Mouse (Mus musculus): ENCODE measurements around the gene Olfr1282. TPM values are rescaled to one million over a fixed set of nuclear protein-coding genes. Genes with fewer than 3 reads are reported as not detected.
"Not testable (repeated sequence)": the region's sequence is repeated elsewhere in the genome, so short reads cannot be mapped to it uniquely, and the experiment has no call there.

Olfr1282 gene
- not detected for total RNA-seq (2021)

- intact Hi-C loops (cut with DNase I), result no loop called here
- no peak for DNase-seq (ENCODE audit: extremely low spot score in 1 of 2, low spot score in 2 of 2)
These were observed at the start of gene Olfr1282 for GRCm38 (mm10) chr2:111335976-111336375. Gene Olfr1282 (minus strand): TSS chr2:111336076.

GRCm38 (mm10) chr2:111375222-111375621 lies 39.3 kb upstream of the Olfr1282 start, which contains the start of gene Olfr1284:
Gene Olfr1284 (plus strand): TSS chr2:111375522.
- intact Hi-C loops (cut with DNase I), result no loop called here

DNA sequence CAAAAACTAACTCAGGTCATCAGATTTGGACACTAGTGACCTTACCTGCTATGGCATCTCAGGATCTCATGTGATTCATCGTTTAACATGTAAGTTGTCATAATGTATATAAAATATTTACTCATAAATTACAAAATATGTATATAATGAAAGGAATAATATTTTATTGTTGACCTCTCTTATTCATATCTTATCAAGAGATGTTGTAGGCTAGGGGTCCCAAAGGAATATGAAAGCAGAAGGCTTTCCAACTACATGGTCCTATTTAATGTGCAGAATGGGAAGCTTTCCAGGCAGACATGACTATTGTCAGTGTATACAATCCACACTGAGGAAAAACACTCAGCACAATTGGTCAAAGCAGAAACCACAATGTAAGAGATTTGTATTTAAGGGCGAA lies 30.6 kb upstream of the Olfr1282 start, which contains the start of gene Olfr1283:
Gene Olfr1283 (plus strand): TSS at position 301 of the 400 bp plus-strand sequence.
- no peak for DNase-seq (ENCODE audit: extremely low spot score in 1 of 2, low spot score in 2 of 2)
- intact Hi-C loops (cut with DNase I), result no loop called here

More at GRCm38 (mm10) chr2:111375222-111375621, 39.3 kb upstream of the Olfr1282 start, which contains the start of gene Olfr1284:
- no peak for DNase-seq (ENCODE audit: extremely low spot score in 1 of 2, low spot score in 2 of 2)

DNA sequence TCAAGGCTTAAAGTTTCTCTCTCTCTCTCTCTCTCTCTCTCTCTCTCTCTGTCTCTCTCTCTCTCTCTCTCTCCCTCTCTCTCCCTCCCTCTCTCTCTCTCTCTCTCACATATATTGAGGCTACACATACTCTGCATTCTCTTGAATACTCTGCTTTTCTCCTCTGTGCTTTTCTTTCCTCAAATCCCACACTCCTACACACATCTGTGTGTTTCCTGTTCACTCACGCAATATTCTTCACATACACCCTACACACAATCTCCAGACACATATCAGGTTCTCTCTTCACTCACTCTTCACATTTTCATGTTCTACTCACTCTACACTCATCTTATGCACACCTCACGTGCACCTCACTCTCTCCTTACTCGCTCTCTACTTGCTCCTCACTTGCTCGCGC lies 2.2 kb downstream of the Olfr1282 start:
- intact Hi-C loops (cut with DNase I); DNase-seq (ENCODE audit: extremely low spot score in 1 of 2, low spot score in 2 of 2): not testable (repeated sequence)

DNA sequence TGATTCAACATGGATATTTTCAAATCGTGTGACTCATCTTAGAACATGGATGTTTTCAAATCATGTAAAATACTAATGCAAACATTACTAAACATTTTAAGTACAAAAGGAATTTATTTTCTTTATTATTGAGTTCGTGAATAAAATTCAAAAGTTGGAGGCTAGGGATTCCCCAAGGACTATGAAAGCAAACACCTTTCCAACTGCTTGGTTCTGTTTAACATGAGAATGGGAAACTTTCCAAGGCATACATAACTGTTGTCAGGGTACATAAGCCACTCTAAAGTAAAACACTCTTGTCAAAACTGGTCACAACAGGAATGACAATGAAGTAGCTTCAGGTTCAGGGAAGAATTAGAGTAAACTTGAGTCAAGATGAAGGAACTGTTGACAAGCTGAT lies 9.7 kb downstream of the Olfr1282 start, which contains the start of gene Olfr1281:
Gene Olfr1281 (plus strand): TSS at position 301 of the 400 bp plus-strand sequence.
- DNase-seq (ENCODE audit: extremely low spot score in 1 of 2, low spot score in 2 of 2), result no peak
- intact Hi-C loops (cut with DNase I), result no loop called here

GRCm38 (mm10) chr2:111313717-111314116 lies 22.2 kb downstream of the Olfr1282 start, which contains the start of gene Olfr1280:
Gene Olfr1280 (plus strand): TSS chr2:111314017.
- intact Hi-C loops (cut with DNase I), result no loop called here
- no peak for DNase-seq (ENCODE audit: extremely low spot score in 1 of 2, low spot score in 2 of 2)

- DNase-seq (ENCODE audit: extremely low spot score in 1 of 2, low spot score in 2 of 2), result no peak
- intact Hi-C loops (cut with DNase I), result no loop called here
These were observed 35.5 kb downstream of the Olfr1282 start, which contains the start of gene Olfr1279 for GRCm38 (mm10) chr2:111300374-111300773. Gene Olfr1279 (plus strand): TSS chr2:111300635.

- intact Hi-C loops (cut with DNase I), result no loop called here
- no peak for DNase-seq (ENCODE audit: extremely low spot score in 1 of 2, low spot score in 2 of 2)
These were observed 37.3 kb downstream of the Olfr1282 start for GRCm38 (mm10) chr2:111298541-111298940.

GRCm38 (mm10) chr2:111289836-111290235 lies 46.0 kb downstream of the Olfr1282 start, which contains the start of gene Olfr1278:
Gene Olfr1278 (plus strand): TSS chr2:111290136.
- intact Hi-C loops (cut with DNase I), result no loop called here

More at GRCm38 (mm10) chr2:111289836-111290235, 46.0 kb downstream of the Olfr1282 start, which contains the start of gene Olfr1278:
- no peak for DNase-seq (ENCODE audit: extremely low spot score in 1 of 2, low spot score in 2 of 2)

Other genes with a start within 250 kb of the Olfr1282 start
- not detected for gene Gm13941, start 230.1 kb downstream of the Olfr1282 start, total RNA-seq (2021)
- gene Gm15130, start 183.1 kb downstream of the Olfr1282 start, total RNA-seq (2021), result not detected
- gene 4930430A15Rik, start 106.5 kb downstream of the Olfr1282 start, total RNA-seq (2021), result not detected
- gene Olfr1275, start 100.8 kb downstream of the Olfr1282 start, total RNA-seq (2021), result not detected
- not detected for gene Olfr1276, start 81.6 kb downstream of the Olfr1282 start, total RNA-seq (2021)
- not detected for gene Olfr1277, start 62.0 kb downstream of the Olfr1282 start, total RNA-seq (2021)
- gene Olfr1278, start 45.9 kb downstream of the Olfr1282 start, total RNA-seq (2021), result not detected
- not detected for gene Olfr1279, start 35.4 kb downstream of the Olfr1282 start, total RNA-seq (2021)
- gene Olfr1280, start 22.1 kb downstream of the Olfr1282 start, total RNA-seq (2021), result not detected
- not detected for gene Olfr1281, start 9.6 kb downstream of the Olfr1282 start, total RNA-seq (2021)
- not detected for gene Olfr1283, start 30.7 kb upstream of the Olfr1282 start, total RNA-seq (2021)
- gene Olfr1284, start 39.4 kb upstream of the Olfr1282 start, total RNA-seq (2021), result not detected
- gene Olfr1286, start 87.0 kb upstream of the Olfr1282 start, total RNA-seq (2021), result not detected
- gene Olfr1287, start 113.1 kb upstream of the Olfr1282 start, total RNA-seq (2021), result not detected
- not detected for gene Olfr1288, start 138.0 kb upstream of the Olfr1282 start, total RNA-seq (2021)
- not detected for gene Olfr1289, start 144.7 kb upstream of the Olfr1282 start, total RNA-seq (2021)
- not detected for gene Olfr1290, start 157.8 kb upstream of the Olfr1282 start, total RNA-seq (2021)
- not detected for gene Olfr1291-ps1, start 161.1 kb upstream of the Olfr1282 start, total RNA-seq (2021)
- gene Olfr1293-ps, start 189.1 kb upstream of the Olfr1282 start, total RNA-seq (2021), result not detected
- not detected for gene Olfr1294, start 204.2 kb upstream of the Olfr1282 start, total RNA-seq (2021)
- not detected for gene Olfr1295, start 233.6 kb upstream of the Olfr1282 start, total RNA-seq (2021)